Mouse (Mus musculus): ENCODE data around the gene Ltbp1. TPM values are rescaled to one million over a fixed set of nuclear protein-coding genes. Genes with fewer than 3 reads are reported as not detected.

Ltbp1 gene
- total RNA-seq (2021), result 1 to 10 TPM; 7.7 to 7.8 TPM

DNA sequence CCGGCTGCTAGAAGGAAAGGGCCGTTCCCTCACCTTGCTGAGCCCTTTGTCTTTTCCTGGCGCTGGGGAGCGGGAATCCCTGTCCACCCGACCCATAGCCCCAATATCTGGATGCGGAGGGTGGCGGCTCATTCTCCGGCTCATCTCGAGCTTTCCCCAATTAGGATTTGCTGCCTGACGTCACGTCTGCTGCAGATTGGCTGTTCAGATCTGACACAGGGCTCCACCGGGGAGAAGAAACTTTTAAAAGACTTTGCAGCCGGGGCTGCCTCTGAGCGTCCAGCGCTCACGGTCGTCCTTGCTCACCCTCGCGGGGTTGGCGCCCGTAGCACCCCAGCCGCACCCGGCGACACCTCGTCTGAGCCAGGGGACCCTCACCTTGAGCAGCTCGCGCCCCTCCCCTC is at the start of gene Ltbp1:
Ltbp1 (plus strand) TSS at position 288 of the 404 bp plus-strand sequence.
- peak; percentile 24 to 29 for DNase-seq (ENCODE audit: extremely low spot score in 1 of 2, low spot score in 1 of 2)

DNA sequence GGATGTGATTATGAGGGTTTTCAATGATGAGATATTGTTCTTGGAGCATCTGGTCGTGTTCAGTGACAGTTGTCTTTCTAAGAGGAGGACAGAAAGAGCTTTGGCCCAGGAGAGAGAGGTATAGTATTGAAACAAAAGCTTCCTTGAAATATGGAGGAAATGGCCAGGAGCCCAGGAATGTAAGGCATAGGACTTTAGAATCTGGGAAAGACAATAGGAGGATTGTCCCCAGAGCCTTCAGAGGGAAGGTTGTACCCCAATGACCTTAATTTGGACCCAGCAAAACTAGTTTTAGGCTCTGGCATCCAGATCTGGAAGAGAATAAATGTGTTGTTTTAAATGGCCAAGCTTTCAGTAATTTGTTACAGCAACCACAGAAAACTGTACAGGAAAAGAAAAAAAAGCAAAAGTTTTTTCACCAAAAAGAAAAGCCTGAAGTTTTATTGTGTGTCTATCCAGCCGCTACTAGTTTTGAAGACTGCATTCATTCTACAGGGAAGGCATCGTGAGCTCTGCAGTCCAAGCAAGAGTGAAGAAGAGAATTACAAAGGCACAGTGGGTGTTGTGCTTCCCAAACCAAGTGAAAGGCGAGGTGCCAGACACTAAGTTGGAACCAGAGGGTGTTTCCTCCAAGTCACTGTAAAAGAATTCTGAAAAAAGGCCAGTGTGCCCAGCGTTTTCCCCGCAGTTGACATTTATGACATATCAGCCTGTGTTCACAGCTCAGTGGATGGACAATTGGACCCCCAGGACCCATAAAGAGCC is 45.7 kb upstream of the Ltbp1 start:
- DNase-seq (ENCODE audit: extremely low spot score in 1 of 2, low spot score in 1 of 2), result no peak

DNA sequence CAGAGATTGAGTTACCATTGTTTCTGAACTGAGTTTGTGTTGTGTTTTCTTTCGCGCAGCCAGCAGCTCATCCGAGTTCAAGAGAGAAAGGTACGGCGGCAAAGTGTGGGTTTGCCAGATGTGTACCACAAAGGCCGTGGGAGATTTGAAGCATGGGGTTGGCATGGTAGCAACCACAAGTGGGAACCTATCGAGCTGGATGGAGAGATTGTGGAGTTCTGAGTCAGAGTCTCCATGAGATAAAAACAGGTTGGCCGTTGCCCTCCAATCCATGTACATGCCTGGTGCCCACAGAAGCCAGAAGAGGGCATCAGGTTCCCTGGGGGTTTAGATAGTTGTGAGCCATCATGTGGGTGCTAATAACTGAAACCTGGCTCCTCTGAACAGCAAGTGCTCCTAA is 42.1 kb upstream of the Ltbp1 start:
- DNase-seq (ENCODE audit: extremely low spot score in 1 of 2, low spot score in 1 of 2), result no peak

DNA sequence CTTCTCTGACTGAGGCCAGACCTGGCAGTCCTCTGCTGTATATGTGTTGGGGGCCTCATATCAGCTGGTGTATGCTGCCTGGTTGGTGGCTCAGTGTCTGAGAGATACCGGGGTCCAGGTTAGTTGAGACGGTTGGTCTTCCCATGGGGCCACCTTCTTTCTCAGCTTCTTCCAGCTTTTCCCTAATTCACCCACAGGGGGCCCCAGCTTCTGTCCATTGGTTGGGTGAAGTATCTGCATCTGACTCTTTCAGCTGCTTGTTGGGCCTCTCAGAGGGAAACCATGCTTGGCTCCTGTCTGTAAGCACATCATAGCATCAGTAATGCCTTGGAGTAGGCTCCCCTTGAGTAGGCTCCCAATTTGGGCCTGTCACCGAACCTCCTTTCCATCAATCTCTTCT is 41.5 kb upstream of the Ltbp1 start:
- no peak for DNase-seq (ENCODE audit: extremely low spot score in 1 of 2, low spot score in 1 of 2)

DNA sequence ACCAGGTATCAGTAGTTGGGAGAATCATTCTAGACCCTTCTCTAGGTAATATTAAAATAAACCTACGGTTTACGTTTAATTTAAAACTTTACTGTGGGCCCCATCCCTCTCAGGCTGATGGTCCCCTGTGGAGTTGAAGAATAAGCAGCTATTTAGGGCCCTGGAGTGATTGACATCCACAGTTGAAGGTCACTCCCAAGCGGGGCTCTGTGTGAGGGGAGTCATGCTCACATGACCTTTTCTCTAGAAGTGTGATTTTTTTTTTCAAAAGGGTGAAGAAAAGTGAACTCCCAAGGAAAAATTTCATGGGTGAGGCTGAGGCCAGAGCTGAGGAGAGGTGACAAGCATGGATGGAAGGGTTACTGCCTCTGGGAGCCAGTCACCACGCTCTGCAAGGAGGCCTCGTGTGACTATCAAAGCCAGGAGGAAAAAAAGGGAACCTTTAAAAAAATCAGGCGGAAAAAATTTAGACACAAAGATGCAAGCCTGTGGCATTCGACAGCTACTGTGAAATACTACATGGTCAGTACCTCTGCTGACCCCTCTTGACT is 38.0 kb upstream of the Ltbp1 start:
- DNase-seq (ENCODE audit: extremely low spot score in 1 of 2, low spot score in 1 of 2), result no peak

DNA sequence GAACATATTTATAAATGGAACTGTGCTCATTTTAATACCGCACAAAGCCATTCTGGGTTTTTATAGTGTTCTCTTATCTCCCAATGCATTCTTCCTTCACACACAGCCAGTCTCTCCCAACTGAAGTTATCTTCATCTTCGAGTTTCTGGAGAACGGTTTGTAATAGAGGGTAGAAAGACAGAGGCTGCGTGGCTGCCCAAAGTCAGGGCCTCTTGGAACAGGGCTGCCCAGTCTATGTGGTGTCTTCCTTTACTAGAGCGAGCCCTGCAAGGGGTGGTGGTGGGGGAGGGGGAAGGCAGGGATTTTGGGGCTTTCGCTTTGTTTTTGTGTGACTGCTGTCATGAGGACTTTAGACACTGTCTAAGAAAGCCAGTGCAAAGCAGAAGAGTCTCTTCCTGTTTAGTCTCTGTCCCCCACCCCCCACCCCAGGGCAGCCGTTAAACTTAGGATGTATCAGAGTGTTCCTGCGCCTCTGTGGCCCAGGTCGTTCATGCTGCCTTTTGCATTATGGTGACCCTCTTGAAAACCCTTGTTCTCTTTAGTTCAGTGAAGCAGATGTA is 37.1 kb upstream of the Ltbp1 start:
- no peak for DNase-seq (ENCODE audit: extremely low spot score in 1 of 2, low spot score in 1 of 2)

DNA sequence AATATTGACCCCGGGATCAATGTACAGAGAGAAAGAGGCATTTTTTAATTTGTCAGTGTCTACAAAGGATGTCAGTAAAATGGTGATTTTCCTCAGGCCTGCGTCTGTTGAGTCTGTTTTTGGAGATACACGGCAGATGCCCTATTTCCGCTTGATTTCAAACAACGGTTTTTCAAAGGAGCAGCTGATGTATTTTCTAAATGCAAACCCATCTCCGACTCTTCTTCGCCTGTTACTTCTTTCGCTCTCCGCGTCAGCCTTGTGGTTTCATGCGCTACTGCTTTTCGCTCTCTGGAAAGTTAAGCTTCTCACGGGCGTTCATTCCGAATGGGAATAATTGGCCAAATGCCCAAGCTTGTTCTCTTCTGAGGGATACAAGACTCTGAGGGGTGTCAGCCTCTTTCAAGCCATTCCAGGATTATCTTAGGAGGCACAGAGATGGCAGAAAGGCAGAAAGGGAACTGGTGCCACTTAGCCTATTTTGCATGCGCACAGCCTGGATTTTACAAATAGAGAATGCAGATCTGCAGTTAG is 36.6 kb upstream of the Ltbp1 start:
- DNase-seq (ENCODE audit: extremely low spot score in 1 of 2, low spot score in 1 of 2), result no peak

DNA sequence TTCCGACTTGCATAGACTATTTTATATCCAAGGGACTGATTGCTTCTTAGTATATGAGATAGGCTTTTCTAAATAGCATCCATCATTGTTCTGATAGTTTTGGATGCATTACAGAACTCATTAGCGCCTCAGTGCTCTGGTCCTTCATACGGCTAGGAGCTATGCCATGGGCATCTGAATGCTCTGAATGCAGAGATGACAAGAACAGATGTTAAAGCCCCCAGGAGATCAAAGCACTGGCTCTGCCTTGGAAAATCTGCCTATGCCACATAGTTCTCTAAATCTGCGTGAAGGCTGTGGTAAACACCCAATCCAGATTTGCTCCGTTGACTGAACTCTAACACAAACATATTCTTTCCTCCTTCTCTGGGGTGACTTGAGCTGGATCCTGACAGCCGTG is 30.2 kb upstream of the Ltbp1 start:
- no peak for DNase-seq (ENCODE audit: extremely low spot score in 1 of 2, low spot score in 1 of 2)

DNA sequence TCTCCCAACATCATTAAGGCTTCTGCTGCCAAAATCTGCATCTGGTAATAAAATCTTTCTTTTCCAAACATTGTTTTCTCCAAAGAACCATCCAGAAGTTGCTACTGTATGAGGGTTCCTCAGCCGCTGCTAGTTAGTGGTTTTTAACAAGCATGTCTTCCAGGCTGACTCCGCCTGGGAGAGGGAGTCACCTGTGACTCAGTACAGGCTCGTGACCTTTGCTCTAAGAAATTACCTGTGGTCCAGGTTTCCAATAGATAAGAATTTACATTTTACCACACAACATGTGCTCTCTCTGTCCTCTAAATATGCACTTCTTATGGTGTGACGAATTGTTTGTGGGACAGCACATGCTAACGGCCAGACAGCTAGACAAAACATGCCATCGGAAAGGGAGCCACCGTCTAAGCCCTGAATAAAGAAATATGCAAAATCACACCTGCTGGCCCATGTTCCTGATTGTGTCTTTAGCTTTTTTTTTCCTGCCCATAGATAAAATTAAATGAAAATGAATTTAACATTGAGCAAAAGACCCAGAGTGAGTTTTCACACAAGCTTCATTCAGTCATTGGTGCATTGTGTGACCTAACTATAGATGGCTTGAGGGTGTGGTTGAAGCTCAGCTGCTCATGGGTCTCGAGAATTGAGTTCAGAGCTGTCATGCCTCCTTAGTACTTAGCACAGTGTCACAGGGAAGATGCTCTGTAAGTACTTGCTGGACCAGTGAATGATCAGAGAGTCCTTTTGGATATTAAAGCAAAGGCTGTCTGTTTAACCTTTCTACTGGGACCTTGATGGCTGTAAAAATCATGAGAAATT is 29.0 kb upstream of the Ltbp1 start:
- no peak for DNase-seq (ENCODE audit: extremely low spot score in 1 of 2, low spot score in 1 of 2)

DNA sequence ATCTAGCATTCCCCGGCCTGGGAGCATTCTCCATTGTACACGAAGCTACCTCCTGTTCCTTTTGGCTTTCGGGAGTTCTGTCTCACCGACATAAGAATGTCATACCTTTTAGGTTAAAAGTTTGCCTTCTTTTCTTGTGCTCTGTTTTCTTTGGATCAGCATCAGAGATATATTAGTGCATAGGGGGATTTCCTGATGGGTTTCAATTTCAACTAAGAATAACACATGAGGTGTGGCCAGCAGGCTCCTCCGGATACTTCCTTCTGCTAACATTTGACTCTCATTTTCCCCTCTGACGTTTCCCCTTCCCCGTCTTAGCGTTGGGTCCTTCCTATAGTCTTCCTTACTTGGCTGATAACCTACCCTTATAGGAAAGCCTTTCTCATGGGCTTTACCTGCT is 25.6 kb upstream of the Ltbp1 start:
- no peak for DNase-seq (ENCODE audit: extremely low spot score in 1 of 2, low spot score in 1 of 2)

DNA sequence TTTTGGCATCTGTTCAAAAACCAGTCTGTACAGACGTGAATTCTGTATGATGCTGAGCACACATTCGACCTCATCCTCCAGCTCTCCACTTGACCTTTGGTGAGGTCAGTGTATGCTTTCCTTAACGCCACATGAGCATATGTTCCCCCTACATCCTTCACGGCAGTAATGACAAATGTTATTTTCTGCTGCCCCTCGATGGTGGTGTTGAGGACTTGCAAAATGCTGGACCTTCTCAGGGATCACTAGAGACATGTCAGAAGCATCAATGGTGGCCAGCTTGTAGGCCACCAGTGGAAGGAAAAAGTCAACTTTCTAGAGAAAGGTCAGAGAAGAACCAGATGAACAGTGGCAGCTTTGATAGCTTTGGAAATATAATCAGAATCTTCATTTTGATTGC is 23.7 kb upstream of the Ltbp1 start:
- no peak for DNase-seq (ENCODE audit: extremely low spot score in 1 of 2, low spot score in 1 of 2)

DNA sequence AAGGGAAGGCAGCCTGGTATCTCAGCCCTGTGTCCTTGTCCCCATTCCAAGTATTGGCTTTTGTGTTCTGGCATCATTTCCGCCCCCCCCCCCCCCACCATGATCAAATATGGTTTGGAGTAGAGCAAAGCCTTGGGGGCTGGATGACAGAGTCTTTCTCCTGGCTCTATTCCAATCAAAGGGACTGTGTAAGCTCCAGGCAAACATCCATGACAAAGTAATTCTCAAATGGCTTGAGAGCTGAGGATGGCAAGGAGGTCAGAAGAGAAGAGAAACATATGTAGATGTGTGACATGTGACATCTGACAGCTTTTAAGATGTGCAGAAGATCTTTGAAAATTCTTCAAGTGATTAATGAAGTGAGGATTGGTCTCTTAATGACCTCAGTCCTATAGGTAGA is 22.5 kb upstream of the Ltbp1 start:
- no peak for DNase-seq (ENCODE audit: extremely low spot score in 1 of 2, low spot score in 1 of 2)

DNA sequence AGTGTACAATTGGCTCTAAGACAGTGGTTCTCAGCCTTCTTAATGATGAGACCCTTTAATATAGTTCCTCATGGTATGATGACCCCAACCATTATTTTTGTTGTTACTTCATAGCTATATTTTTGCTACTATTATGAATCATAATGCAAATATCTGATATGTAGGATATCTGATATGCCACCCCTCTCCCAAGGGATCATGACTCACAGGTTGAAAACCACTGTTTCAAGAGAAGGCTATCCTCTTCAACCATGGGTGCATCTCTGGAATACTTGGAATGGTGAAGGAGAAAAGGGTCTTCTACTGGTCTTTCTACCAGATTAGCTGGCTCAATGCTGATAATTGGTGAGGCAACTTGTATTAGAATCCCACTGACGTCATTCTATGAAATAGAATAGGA is 21.3 kb upstream of the Ltbp1 start:
- DNase-seq (ENCODE audit: extremely low spot score in 1 of 2, low spot score in 1 of 2), result no peak

DNA sequence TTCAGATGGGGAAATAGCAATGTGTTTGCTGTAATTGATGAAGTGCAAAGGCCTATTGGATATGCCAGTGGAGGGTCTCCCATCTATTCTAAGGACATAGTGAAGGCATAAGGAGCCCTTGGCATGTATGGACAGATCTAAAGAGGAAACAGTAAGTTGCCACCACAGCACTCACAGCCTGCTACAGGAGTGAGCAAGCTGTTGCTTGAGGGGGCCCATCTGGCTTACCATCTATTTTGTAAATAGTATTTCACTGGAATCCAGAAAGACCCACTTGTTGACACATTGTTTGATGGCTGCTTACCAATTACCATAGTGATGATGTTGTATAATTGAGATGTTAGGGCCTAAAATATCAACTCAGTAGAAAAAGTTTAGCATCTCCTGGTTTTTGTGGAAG is 20.7 kb upstream of the Ltbp1 start:
- peak; percentile 11 to 14 for DNase-seq (ENCODE audit: extremely low spot score in 1 of 2, low spot score in 1 of 2)

DNA sequence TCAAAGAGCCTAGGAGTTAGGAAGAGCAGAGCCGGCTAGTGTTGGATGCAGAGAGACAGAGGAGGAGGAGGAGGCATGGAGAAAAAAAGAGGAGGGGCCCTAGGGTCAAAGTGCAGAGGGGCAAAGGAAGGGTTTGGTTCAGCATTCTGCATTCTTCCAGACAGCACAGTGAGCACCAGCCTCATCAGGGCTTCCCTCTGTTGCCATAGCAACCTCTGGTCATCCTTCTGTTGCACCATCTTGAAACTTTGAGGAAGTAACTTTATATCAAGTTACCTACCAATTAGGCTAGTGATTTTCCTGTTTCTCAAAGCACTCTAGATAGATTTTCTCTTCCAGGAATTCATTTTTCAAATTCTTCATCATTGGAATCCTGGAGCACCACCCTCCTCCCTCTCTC is 18.3 kb upstream of the Ltbp1 start:
- no peak for DNase-seq (ENCODE audit: extremely low spot score in 1 of 2, low spot score in 1 of 2)

DNA sequence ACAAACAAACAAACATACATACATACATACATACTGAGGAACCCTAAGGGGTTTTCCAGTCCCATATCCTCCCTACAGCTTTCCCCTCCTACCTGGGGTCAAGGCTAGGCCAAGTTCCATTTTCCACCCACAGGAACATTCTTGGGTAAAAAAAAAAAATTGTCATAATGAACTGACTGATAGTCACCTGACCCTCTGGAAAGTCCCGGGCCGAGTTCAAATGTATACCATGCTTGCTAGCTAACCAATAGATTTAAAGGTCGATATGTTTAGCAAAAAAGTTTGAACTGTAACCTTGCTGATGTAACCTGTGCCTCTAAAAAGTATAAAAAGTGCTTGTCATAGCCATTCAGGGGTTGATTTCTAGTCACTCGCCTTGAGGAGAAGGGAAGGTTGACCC is 15.7 kb upstream of the Ltbp1 start:
- no peak for DNase-seq (ENCODE audit: extremely low spot score in 1 of 2, low spot score in 1 of 2)

DNA sequence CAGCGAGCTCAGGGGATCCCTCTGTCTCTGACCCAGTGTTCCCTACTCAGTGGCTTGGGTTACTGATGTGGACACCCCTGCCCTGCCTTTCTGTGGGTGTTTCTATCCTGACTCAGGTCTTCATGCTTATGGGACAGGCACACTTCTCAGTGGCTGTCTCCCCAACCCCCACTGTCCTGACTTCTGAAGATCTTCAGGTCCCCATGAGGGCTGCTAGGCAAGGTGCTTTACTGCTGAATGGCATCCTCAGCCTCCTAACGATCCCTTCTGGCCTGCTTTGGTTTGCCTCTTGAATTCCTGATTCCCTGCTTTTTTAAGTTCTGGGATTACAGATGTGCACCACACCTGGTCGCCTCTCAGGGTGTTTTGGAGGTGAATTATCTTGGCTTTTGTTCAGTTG is 14.8 kb upstream of the Ltbp1 start:
- DNase-seq (ENCODE audit: extremely low spot score in 1 of 2, low spot score in 1 of 2), result no peak

DNA sequence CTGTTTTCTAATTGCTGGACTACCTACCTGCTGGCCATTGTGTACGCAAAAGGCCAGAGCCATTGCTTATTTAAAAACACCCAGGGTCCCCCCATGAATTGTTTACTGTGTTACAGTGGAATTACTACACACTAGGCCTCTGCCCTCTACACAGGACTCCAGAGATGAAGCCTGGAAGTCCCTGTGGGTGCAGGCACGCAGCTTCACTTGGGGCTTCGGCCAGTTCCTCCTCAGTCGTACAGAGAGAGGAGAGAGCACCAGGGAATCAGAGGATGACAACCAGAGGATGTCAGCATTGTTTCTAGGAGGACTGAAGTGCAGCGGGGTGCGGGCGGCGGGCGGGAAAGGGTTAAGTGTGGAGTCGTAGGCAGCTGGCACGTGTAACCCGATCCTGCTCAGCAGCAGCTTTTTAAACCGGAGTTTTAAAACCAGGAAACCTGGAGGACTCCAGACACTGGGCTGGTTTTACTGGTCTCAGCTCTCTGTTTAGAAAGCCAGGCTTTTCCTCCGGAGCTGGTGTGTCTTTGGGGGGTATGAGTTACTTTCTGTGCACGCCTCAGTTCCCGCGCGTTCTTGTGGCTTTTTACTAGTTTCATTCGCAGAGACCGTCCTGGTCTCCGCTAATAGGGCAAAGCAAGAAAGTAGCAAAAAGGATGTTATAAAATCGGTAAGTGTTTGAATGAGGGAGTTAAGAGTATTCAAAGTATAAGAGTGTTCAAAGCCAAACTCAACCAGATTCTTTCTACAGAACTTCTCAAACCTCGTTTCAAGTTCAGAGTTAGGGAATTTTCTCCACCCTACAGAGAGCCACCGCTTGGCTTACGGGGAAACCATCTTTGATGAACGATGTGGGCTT is 11.4 kb upstream of the Ltbp1 start:
- no peak for DNase-seq (ENCODE audit: extremely low spot score in 1 of 2, low spot score in 1 of 2)

DNA sequence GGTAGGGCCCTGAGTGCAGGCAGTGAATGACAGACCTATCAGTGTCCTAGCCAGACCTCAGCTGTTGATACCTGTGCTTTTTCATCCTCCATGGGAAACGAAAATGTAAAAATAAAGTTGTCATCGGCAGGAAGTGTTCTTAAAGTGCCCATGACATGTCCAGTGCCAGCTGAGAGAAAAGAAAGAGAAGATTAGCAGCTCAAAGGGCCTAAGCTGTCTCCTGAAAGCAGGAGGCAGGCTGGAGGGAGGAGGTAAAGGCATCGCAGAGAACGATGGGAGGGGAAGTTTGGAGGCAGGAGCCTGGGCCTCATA is 10.8 kb upstream of the Ltbp1 start:
- DNase-seq (ENCODE audit: extremely low spot score in 1 of 2, low spot score in 1 of 2), result no peak

DNA sequence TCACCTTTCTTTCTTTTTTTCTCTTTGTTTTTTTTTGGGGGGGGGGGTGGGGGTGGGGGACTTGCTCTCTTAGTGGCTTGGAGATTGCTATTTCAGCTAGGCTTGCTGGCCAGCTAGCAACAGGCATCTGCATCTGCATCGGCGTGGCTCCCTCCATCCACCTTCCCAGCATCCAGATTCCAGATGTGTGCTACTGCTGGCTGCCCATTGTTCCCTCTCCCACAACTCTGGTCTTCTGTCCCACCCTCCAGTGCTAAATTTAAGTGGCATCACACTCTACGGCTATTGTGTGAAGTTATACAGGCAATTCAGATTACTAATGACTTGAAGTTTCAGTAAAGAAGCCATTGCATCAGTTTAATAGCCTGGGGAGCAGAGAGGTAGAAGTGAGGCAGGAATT is 10.1 kb upstream of the Ltbp1 start:
- DNase-seq (ENCODE audit: extremely low spot score in 1 of 2, low spot score in 1 of 2), result no peak

All from layer of hippocampus, postnatal 25 days (tissue).